Mouse (Mus musculus): ENCODE data around the gene Hist2h3c1. TPM values are rescaled to one million over a fixed set of nuclear protein-coding genes. Genes with fewer than 3 reads are reported as not detected.
A peak's percentile ranks its signal among the peaks of the same experiment; 100 is the strongest.
"Not testable (repeated sequence)": the region's sequence is repeated elsewhere in the genome, so short reads cannot be mapped to it uniquely, and the experiment has no call there.

Gene Hist2h3c1
- polyA plus RNA-seq, 1 experiment from 2014 or later: not detected

DNA sequence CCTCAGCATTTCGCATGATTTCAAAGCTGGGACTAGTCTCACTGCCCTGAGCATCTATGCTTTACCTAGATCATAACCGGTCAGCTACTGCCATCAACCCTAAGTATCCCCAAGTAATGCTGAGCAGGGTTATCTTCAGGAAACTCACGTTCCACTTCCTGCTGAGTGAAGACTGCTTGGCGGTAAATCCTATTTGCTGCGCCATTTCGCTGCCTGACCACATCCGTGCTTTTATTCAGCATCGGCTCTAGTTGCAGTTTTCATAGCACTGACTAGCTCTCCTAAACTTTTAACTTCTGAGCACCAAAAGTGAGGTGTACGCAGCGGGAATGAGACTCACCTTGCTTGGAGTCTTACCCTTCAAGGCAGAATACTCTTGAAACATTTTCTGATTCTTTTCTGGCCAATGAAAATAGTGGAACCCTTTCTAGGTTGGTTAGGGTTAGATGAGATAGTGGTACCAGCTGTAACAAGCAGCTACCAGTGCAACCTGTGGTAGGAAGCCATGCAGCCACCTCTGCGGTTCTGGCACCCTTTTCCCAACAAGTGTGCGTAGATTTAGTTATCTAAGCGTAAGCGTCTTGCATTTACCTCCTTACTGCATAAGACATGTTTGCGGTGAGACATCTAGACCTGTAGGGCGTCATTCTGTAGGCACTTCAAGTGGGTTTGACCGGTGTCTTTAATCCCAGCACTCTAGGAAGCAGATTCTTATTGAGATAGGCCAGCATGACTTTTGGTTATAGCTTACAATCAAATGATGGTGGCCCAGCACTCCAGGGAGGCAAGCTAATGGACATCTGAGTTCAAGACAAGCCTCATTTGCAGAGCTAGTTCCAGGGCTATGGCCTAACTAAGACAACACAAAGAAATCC, 27.3 kb downstream of the Hist2h3c1 start:
- Histone ChIP-seq H3K27ac (ENCODE audit: low read length) (no peak overlapping the region), H3K9me3 (ENCODE audit: control insufficient read depth, low read length) (no peaks in the 10 kb centered on the region), H3K4me1 (replicated peaks; ENCODE audit: control insufficient read depth, insufficient read depth, low read length) (peaks cover 11% of the 10 kb centered on the region), H3K4me2 (ENCODE audit: low read length) (no peak overlapping the region), H3K4me3 (replicated peaks; ENCODE audit: low read length) (no peak overlapping the region), H3K9ac (replicated peaks; ENCODE audit: low read depth, low read length) (no peak overlapping the region), H3K36me3 (ENCODE audit: control insufficient read depth, insufficient read depth) (no peaks in the 10 kb centered on the region), H3K27me3 (replicated peaks; ENCODE audit: control insufficient read depth, insufficient read depth, low read length) (no peaks in the 10 kb centered on the region)
- 91% methylated on average over 17 of the region's 17 CpGs for WGBS
- no peak for ATAC-seq

DNA sequence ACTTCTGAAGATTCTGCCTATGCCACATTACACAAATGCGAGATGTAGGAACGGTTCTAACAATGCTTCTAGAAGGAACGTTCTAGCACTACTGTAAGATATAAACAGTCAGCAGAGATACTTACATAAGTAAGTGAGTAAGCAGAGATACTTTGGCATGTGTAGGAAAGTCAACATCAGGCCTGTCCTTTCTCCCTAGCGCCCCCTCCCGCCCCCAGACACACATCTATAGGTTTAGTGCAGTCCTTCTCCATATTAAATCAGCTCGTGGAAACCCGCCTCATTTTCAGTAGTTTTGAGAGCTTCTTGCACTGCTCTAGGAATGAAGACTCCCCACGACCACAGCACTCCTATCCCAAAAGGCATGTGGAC, 30.9 kb downstream of the Hist2h3c1 start:
- Histone ChIP-seq H3K36me3 (ENCODE audit: control insufficient read depth, insufficient read depth) (no peaks in the 10 kb centered on the region), H3K9ac (replicated peaks; ENCODE audit: low read depth, low read length) (peak overlapping the region; percentile 69), H3K4me3 (replicated peaks; ENCODE audit: low read length) (peak overlapping the region; percentile 61), H3K4me1 (replicated peaks; ENCODE audit: control insufficient read depth, insufficient read depth, low read length) (peaks cover 8% of the 10 kb centered on the region), H3K27ac (ENCODE audit: low read length) (no peak overlapping the region), H3K4me2 (ENCODE audit: low read length) (peak overlapping the region; percentile 60), H3K27me3 (replicated peaks; ENCODE audit: control insufficient read depth, insufficient read depth, low read length) (no peaks in the 10 kb centered on the region), H3K9me3 (ENCODE audit: control insufficient read depth, low read length) (no peaks in the 10 kb centered on the region)
- no peak for ATAC-seq
- 20% methylated on average over 8 of the region's 8 CpGs for WGBS

DNA sequence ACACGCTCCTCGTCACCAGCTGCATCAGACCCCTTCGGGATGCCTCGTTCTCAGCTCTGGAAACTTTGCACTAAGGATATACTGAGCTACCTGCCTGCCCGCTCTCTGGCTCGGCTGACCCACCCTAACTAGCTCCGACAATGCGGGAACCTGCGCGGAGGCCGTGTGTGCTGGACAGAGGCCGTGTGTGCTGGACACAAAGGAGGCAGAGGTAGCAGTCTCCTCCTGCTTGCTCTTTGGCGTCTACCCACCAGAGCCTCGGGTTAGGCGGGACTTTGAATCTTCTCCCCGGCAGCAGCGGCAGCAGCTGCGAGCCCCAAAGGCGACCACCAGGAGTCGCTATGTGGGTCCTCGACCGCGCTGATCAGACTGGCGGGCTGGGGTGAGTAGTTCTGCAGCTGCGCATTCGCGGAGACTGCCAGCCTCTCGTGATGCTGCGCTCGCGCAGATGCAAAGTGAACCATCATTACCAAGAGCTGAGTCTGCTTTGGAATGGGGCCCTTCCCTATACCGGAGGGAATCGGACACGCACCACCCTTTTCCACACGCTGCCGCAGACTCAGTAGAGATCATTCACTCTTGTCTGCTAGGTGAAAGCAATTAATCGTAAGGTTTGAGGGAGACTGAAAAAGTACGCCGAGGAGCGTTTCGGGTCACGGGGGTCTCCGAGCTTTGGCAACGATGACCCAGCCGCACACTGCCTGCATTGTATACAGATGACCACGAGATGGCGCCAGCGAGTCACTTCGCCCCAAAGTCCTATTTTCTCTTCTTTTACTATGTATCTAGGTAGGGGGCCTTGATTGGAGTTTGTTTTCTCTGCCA, 31.5 kb downstream of the Hist2h3c1 start:
- peak overlapping the region; percentile 61 for H3K4me3 ChIP-seq (replicated peaks; ENCODE audit: low read length)
- H3K27ac ChIP-seq (ENCODE audit: low read length): peak overlapping the region; percentile 90
- ATAC-seq: peak; percentile 98
- peak overlapping the region; percentile 69 for H3K9ac ChIP-seq (replicated peaks; ENCODE audit: low read depth, low read length)
- H3K4me1 ChIP-seq (replicated peaks; ENCODE audit: control insufficient read depth, insufficient read depth, low read length): peaks cover 8% of the 10 kb centered on the region
- under 1% methylated on average over 49 of the region's 49 CpGs for WGBS
- H3K36me3 ChIP-seq (ENCODE audit: control insufficient read depth, insufficient read depth): no peaks in the 10 kb centered on the region
- H3K9me3 ChIP-seq (ENCODE audit: control insufficient read depth, low read length): no peaks in the 10 kb centered on the region
- no peaks in the 10 kb centered on the region for H3K27me3 ChIP-seq (replicated peaks; ENCODE audit: control insufficient read depth, insufficient read depth, low read length)
- H3K4me2 ChIP-seq (ENCODE audit: low read length): peak overlapping the region; percentile 60

DNA sequence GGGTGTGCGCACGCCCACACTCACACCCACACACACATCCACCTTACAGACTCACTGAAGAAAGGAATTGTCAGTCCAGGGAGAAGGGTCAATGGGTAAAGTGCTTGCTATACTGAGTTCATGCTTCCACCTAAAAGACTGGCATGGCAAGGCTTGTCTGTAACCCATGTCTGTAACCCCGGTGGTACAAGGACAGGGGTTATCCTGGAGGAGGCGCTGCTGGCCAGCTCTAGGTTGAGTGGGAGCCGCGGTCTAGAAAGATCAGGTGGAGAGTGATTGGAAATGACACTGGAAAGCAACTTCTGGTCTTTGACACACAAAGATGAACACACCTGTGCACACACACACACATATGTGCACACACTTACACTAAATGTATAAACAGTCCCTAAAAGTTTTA, 34.2 kb downstream of the Hist2h3c1 start:
- Histone ChIP-seq H3K27ac (ENCODE audit: low read length) (no peak overlapping the region), H3K9me3 (ENCODE audit: control insufficient read depth, low read length) (no peaks in the 10 kb centered on the region), H3K27me3 (replicated peaks; ENCODE audit: control insufficient read depth, insufficient read depth, low read length) (peaks cover 9% of the 10 kb centered on the region; the same call in 1 of the 2 replicates), H3K4me3 (replicated peaks; ENCODE audit: low read length) (no peak overlapping the region), H3K9ac (replicated peaks; ENCODE audit: low read depth, low read length) (no peak overlapping the region), H3K4me1 (replicated peaks; ENCODE audit: control insufficient read depth, insufficient read depth, low read length) (peaks cover 8% of the 10 kb centered on the region), H3K4me2 (ENCODE audit: low read length) (no peak overlapping the region), H3K36me3 (ENCODE audit: control insufficient read depth, insufficient read depth) (no peaks in the 10 kb centered on the region)
- 45% methylated on average over 6 of the region's 6 CpGs for whole genome bisulfite sequencing
- ATAC-seq: no peak

DNA sequence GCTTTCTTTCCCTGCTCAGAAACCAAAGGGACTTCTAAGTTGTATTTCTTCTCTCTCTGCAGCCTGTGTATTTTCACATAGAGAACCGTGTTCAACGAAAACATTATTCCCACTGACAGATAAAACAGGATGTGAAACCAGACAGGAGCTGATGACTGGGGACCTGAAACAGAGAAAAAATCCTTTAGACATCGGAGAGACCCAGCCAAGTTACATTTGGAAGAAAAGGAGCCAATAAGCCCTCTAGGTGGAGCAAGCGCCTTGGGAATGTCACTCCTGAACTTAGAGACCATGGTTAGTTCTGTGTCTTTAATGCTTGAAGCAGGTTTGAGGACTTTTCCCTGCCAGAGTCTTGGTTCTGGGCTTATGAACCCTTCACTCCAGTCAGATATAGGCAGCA, 38.0 kb downstream of the Hist2h3c1 start:
- Histone ChIP-seq H3K4me1 (replicated peaks; ENCODE audit: control insufficient read depth, insufficient read depth, low read length) (no peaks in the 10 kb centered on the region), H3K27ac (ENCODE audit: low read length) (no peak overlapping the region), H3K9me3 (ENCODE audit: control insufficient read depth, low read length) (no peaks in the 10 kb centered on the region), H3K27me3 (replicated peaks; ENCODE audit: control insufficient read depth, insufficient read depth, low read length) (peaks cover 12% of the 10 kb centered on the region; the same call in 1 of the 2 replicates), H3K4me2 (ENCODE audit: low read length) (no peak overlapping the region), H3K36me3 (ENCODE audit: control insufficient read depth, insufficient read depth) (no peaks in the 10 kb centered on the region), H3K4me3 (replicated peaks; ENCODE audit: low read length) (no peak overlapping the region), H3K9ac (replicated peaks; ENCODE audit: low read depth, low read length) (no peak overlapping the region)
- no peak for ATAC-seq
- WGBS: 27% methylated on average over 4 of the region's 4 CpGs

DNA sequence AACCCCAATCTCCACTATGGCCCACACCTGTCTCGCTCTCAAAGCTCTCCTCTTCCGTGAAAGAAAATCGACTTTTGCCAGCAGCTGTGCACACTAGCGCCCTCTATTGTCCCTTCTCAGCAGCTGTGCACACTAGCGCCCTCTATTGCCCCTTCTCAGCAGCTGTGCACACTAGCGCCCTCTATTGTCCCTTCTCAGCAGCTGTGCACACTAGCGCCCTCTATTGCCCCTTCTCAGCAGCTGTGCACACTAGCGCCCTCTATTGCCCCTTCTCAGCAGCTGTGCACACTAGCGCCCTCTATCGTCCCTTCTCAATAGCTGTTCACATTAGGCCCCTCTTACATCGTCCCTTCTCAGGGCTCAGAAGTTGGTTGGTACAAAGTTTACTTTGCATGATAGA, 40.8 kb downstream of the Hist2h3c1 start:
- ATAC-seq; H3K27ac ChIP-seq (ENCODE audit: low read length): not testable (repeated sequence)
- WGBS: 89% methylated on average over 11 of the region's 11 CpGs

DNA sequence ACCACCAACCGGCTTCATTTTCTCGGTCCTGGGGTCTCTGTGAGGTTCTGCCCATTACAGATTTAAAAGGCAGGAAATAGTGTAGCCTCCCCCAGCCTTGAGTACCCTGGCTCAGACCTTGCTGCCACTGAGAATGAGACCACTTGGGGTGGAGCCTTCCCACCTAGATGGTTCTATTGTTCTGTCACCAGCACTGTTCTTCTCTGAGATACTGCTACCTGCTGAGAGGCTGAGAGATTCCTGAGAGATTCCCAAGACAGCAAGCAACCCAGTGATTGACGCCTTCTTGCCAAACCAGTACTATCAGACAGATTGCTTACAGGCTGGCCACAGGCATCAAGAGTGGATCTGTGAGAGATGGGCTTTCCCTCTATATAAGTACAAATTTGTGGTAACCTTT, 42.7 kb downstream of the Hist2h3c1 start:
- Histone ChIP-seq H3K4me2 (ENCODE audit: low read length) (no peak overlapping the region), H3K9me3 (ENCODE audit: control insufficient read depth, low read length) (no peaks in the 10 kb centered on the region), H3K4me1 (replicated peaks; ENCODE audit: control insufficient read depth, insufficient read depth, low read length) (no peaks in the 10 kb centered on the region), H3K27me3 (replicated peaks; ENCODE audit: control insufficient read depth, insufficient read depth, low read length) (peaks cover 10% of the 10 kb centered on the region; the same call in 1 of the 2 replicates), H3K4me3 (replicated peaks; ENCODE audit: low read length) (no peak overlapping the region), H3K9ac (replicated peaks; ENCODE audit: low read depth, low read length) (no peak overlapping the region), H3K36me3 (ENCODE audit: control insufficient read depth, insufficient read depth) (no peaks in the 10 kb centered on the region), H3K27ac (ENCODE audit: low read length) (no peak overlapping the region)
- WGBS: 73% methylated on average over 3 of the region's 3 CpGs
- ATAC-seq: no peak

More for the DNA sequence above, 40.8 kb downstream of the Hist2h3c1 start:
- peaks cover 12% of the 10 kb centered on the region; the same call in 1 of the 2 replicates for H3K27me3 ChIP-seq (replicated peaks; ENCODE audit: control insufficient read depth, insufficient read depth, low read length)
- not testable (repeated sequence) for H3K4me1 ChIP-seq (replicated peaks; ENCODE audit: control insufficient read depth, insufficient read depth, low read length); H3K36me3 ChIP-seq (ENCODE audit: control insufficient read depth, insufficient read depth); H3K9ac ChIP-seq (replicated peaks; ENCODE audit: low read depth, low read length); H3K4me2 ChIP-seq (ENCODE audit: low read length); H3K9me3 ChIP-seq (ENCODE audit: control insufficient read depth, low read length); H3K4me3 ChIP-seq (replicated peaks; ENCODE audit: low read length)

DNA sequence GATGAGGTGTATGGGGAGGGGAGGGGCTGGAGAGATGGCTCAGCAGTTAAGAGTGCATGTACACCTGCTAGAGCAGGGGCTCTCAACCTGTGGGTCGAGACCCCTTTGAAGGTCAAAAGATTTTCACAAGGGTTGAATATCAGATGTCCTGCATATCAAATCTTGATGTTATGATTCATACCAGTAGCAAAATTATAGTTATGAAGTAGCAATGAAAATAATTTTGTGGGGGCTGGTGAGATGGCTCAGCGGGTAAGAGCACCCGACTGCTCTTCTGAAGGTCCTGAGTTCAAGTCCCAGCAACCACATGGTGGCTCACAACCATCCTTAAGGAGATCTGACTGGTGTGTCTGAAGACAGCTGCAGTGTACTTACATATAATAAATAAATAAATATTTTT, 44.2 kb downstream of the Hist2h3c1 start:
- H3K27ac ChIP-seq (ENCODE audit: low read length); H3K36me3 ChIP-seq (ENCODE audit: control insufficient read depth, insufficient read depth); H3K4me3 ChIP-seq (replicated peaks; ENCODE audit: low read length); H3K4me2 ChIP-seq (ENCODE audit: low read length); H3K27me3 ChIP-seq (replicated peaks; ENCODE audit: control insufficient read depth, insufficient read depth, low read length); H3K4me1 ChIP-seq (replicated peaks; ENCODE audit: control insufficient read depth, insufficient read depth, low read length); H3K9me3 ChIP-seq (ENCODE audit: control insufficient read depth, low read length); H3K9ac ChIP-seq (replicated peaks; ENCODE audit: low read depth, low read length); ATAC-seq: not testable (repeated sequence)
- WGBS: 94% methylated on average over 3 of the region's 3 CpGs

DNA sequence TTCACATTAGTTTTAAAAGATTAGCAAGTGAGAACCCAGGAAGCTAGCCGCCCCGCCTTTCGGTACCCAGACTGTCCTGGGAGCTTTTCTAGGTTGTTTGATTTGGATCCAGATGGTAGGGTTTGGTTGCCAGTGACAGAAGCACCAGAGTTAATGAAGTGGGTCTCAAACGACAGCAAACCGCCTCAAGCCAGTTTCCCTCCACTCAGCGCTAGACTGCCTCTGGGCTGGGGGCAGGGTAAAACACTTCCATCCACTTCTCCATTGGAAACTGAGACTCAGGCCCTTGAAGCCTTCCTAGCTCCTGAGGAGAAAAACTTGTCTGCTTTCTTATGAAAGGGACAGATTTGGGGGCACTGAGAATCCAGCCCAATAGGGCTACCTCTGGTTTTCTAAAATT, 46.2 kb downstream of the Hist2h3c1 start:
- Histone ChIP-seq H3K4me2 (ENCODE audit: low read length) (no peak overlapping the region), H3K27me3 (replicated peaks; ENCODE audit: control insufficient read depth, insufficient read depth, low read length) (no peaks in the 10 kb centered on the region), H3K9ac (replicated peaks; ENCODE audit: low read depth, low read length) (no peak overlapping the region), H3K4me3 (replicated peaks; ENCODE audit: low read length) (no peak overlapping the region), H3K4me1 (replicated peaks; ENCODE audit: control insufficient read depth, insufficient read depth, low read length) (no peaks in the 10 kb centered on the region), H3K27ac (ENCODE audit: low read length) (no peak overlapping the region), H3K9me3 (ENCODE audit: control insufficient read depth, low read length) (no peaks in the 10 kb centered on the region), H3K36me3 (ENCODE audit: control insufficient read depth, insufficient read depth) (no peaks in the 10 kb centered on the region)
- WGBS: 56% methylated on average over 6 of the region's 6 CpGs
- ATAC-seq: no peak
